Mouse (Mus musculus) cortical plate, adult 2 months (tissue): ENCODE measurements around the gene Tenm2.

Experiments
- CTCF ChIP-seq: fragments of 200-500 bp; IDR thresholded peaks from 2 replicates; pipeline ENCODE4 v1.5.1; 2011; ENCODE audit warnings: mild to moderate bottlenecking, control low read depth, low read length; ENCODE audit not compliant: insufficient read depth; ENCODE audit errors: extremely low read depth
- POLR2A ChIP-seq: fragments of 200-500 bp; IDR thresholded peaks from 2 replicates; pipeline ENCODE4 v1.6.1; 2011; ENCODE audit warnings: mild to moderate bottlenecking, low read length, control low read depth; ENCODE audit not compliant: insufficient read depth; ENCODE audit errors: extremely low read depth

- TF ChIP-seq CTCF, result no peak
- no peak for TF ChIP-seq POLR2A
These were observed 1073.9 kb downstream of the Tenm2 start for GRCm38 (mm10) chr11:36161765-36162321.
